Mouse (Mus musculus) neural tube, embryonic 10.5 days (tissue): ENCODE results near the gene Bard1.

ENCODE experiments used
- DNase-seq: peaks from one replicate; pipeline ENCODE4 v3.0.0-alpha.2; 2017; ENCODE audit warnings: low spot score; ENCODE audit errors: extremely low spot score

The Bard1 gene

DNA sequence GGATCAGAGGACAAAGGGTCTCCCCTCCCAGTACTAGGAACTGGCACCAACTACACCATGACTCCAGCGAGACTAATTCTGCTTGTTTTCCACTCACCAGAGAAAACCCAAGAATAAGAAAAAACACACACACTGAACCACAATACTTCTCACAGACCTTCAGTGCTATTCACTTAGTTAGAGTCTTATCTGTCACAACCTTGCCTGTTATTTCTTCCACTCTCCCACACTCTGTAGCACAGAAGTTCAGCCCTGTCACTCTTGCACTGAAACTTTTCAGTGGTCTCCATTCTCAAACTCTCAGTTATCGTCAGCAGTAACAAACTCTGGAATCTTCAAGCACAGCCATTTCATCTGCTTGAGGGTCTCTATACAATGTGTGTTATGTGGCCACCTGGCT is 50.2 kb downstream of the Bard1 start:
- DNase-seq: no peak

DNA sequence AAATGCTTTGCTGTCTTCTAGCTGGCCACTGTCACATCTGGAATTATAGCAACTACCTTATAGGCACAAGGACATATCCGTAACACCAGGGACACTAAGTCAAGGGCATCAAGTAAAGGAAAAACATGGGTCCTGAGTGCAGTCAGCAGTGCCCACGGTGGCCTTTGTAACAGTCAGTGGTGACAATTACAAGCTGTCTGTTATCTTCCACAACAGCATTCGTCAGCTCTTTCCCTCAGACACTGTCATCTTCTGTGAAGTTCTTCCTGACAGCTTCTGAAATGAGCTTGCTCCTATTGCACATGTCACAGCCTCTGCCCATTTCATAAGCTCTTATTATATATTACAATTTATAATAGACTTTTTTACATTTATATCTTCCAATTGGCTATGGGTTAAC is 50.7 kb downstream of the Bard1 start:
- DNase-seq: no peak

DNA sequence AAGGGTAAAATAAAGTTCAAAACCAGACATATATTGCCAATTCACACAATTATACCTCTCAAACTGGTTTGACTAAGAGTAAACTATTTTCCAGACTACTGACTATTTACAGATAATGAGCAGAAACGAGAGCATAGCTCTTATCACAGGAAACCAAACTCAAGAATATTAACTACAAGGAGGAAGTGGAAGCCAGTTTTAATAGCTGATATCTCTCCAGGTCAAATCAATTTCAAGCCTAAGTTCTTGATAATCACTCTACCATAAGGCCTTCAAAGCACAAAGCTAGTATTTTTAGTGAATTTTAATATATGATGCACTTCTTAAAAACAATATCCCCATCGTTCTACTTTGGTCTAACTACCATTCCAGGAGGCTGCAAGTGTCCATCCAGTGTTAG is 57.8 kb downstream of the Bard1 start:
- DNase-seq: no peak

DNA sequence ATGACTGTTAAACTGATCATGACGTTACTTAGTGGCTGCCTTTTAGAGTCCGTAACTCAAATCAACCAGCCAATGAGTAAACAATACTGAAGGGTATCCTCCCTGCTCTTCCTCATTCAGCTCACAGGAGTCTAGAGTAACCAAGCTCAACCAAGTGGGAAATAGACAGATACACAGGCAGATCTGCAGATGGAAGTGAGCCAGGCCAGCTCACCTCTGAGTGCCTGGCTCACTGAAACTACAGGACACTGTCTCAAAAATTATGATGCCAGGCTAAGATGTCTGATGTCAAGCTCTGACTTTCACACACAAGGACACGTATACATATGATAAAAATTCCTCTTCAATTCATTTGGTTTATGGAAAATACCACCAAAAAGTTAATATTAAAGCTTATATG is 59.0 kb downstream of the Bard1 start:
- no peak for DNase-seq

DNA sequence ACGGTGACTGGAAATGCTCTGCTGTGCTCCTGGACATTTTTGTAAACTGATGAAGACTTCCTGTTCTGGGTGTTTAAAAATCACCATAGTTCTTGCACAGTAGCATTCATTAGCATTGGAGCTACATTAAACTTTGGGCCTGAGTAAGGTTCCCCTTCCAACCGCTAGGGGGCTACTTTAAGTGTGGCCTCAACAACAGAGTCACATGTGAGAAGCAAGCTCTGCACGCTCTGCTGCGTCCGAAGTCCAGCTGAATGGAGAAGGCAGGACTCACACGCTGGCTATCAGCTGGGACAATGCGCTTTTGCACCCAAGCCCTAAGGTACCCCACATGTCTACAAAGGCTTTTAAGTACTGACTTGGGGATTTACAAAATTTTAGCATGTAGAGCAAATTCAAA is 65.9 kb downstream of the Bard1 start:
- DNase-seq: peak; percentile 38

DNA sequence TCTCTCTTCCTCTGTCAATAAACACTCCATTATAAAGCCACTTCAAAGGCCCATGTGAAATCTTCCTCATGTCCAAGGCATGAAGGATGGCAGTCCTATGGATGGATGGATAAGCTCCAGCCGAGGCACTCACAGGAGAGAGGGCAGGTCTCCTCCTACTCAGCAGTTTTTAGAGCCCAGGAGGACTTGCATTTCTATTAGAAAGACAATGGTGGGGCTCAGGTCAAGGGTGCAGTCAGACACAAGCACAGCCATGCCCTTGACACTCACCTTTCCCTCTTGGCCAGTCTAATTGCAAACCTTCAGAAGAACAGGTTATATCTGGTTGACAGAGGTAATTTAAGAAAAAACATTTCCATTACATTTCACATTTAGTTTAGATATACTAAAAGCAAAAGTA is 67.4 kb downstream of the Bard1 start:
- no peak for DNase-seq

DNA sequence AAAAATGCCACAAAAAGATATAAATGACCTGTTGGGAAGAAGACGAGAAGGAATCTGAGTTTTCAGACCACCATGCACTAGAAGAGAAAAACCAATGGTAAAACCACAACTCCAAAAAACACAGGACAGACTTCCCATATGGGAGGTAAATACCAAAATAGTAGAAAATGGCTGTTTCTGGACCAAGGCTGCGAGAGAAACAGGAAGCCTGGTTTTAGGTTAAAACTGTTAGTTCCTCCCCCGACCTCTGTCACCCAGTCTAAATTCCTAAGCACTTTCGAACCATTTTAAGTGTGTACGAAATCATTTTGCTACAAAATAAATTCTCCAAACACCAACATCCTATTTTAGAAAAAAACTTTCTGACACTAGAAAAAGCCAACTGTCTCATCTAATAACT is 80.2 kb downstream of the Bard1 start:
- no peak for DNase-seq

DNA sequence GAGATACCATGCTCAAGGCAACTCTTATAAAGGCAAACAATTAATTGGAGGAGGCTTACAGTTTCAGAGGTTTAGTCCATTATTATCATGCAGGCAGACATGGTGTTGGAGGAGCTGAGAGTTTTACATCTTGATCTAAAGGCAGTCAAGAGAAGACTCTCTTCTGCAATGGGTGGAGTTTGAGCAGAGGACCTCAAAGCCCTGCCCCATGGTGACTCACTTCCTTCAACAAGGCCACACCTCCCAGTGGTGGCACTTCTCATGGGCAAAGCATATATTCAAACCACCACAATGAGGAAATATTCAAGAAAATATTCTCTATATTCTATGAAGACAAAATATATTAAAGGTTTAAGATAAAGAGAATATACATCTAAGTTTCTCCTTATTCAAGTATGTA is 88.6 kb downstream of the Bard1 start:
- DNase-seq: no peak

DNA sequence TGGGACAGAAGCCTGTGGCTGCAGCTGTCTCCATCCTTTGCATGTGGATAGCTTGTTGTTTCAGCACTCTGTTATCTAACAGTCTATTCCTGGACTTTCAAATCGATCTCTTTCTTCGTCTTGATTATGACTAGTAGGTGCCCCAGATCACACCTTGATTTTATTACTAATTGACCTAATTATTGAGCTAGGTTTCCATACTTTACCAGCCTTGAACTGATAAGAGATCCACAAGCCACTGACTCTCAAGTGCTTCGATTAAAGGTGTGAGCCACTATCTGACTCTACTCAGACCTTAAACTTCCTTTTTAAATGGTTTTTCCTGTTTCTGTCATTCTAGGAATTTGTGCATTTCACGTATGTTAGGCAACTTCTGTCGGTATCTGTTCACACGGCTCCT is 96.9 kb downstream of the Bard1 start:
- no peak for DNase-seq

DNA sequence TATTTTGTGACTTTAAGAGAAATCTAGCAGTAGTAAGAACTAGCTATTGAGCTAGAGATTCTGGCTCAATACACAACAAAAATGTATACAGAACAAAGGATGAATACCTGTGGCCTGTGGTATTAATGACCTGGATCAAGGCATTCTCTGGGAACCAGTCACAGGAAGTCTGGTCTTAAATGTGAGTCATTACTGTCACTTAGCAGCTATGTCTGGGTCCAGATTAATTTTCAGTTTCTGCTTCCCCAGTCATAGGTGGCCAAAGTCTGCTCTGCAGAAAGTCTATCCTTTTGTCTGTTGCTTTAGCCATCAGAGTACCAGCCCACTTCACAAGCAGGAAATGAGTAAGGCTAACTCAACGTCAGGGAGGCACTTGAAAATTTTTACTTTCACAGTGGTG is 98.8 kb downstream of the Bard1 start:
- DNase-seq: no peak

DNA sequence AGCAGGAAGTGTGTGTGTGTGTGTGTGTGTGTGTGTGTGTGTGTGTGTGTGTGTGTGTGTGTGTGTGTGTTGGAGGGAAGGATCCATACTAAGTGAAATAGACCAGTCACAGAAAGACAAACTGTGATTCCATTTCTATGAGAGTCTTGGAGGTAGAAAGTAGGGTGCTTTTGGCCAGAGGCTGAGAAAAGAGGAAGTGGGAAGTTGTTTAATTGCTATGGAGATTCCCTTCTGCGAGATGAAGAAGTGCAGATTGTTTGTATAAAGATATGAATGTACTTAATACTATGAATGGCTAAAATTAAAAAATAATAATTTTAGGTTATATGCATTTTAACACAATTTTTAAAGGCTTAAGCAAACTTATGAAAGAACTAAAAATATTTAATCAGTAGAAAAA is 99.2 kb downstream of the Bard1 start:
- DNase-seq: no peak

DNA sequence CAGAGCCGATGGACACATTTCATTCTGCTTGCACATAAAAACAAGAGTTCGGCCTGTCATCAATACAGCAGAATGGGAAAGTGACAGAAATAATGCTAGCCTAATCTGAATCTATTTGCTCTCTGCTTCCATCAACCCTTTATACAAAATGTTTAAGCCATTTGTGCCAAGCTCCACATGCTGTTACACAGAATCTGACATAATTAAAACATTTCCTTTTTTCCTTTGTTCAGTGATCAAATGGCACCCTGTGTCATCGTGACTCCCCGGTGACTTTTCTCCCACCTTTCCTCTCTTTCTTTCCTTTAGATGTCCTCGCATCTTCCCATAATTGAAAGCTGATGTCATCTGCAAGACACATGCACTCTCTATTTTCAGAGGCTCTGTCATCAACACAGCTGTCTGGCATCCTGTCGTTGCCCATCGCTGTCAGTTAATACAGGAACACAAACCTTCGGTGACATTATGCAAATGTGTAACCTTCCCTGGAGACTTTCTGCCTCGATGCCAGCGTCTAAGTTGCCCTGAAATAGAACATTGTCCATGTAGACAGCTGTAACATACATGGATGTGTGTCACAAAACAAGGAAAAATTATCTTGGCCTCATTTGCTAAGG is 105.5 kb downstream of the Bard1 start:
- no peak for DNase-seq

DNA sequence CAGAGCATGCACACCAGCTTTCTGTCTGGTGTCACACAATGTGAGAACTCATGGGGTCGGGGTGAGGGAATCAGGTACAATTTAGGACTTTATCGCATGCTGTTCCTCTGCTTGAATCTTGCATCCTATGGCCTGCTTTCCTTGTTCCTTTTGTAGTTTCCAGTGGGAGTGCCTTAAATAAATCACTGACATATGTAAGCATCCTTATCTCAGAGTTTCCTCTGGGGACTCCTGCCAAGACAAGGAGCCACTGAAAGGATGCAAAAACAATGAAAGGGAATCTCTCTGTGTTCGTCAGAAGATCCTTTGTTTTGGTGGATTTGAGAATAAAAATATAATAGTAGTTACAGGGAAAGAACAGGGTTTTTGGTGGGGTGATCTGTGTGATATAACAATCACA is 106.2 kb downstream of the Bard1 start:
- no peak for DNase-seq
